Mouse (Mus musculus): ENCODE measurements around the gene Tmprss7.

The Tmprss7 gene

GRCm38 (mm10) chr16:45625342-45625741 is 68.1 kb downstream of the Tmprss7 start:
- DNase-seq (ENCODE audit: low spot score) = no peak

- DNase-seq (ENCODE audit: low spot score) = no peak
Observed at GRCm38 (mm10) chr16:45624791-45625190, 68.7 kb downstream of the Tmprss7 start.

GRCm38 (mm10) chr16:45623230-45623629 is 70.2 kb downstream of the Tmprss7 start:
- no peak for DNase-seq (ENCODE audit: low spot score)

GRCm38 (mm10) chr16:45619751-45620375 is 73.6 kb downstream of the Tmprss7 start:
- DNase-seq (ENCODE audit: low spot score) = no peak

- no peak for DNase-seq (ENCODE audit: low spot score)
Observed at GRCm38 (mm10) chr16:45615944-45616343, 77.5 kb downstream of the Tmprss7 start.

GRCm38 (mm10) chr16:45613247-45613646 is 80.2 kb downstream of the Tmprss7 start:
- no peak for DNase-seq (ENCODE audit: low spot score)

GRCm38 (mm10) chr16:45610267-45610666 is 83.2 kb downstream of the Tmprss7 start, which contains the start of gene Gcsam:
Gene Gcsam (plus strand): TSS chr16:45610380.
- DNase-seq (ENCODE audit: low spot score) = no peak

- DNase-seq (ENCODE audit: low spot score) = no peak
Observed at GRCm38 (mm10) chr16:45609300-45609699, 84.2 kb downstream of the Tmprss7 start.

GRCm38 (mm10) chr16:45608481-45608954 is 84.9 kb downstream of the Tmprss7 start:
- no peak for DNase-seq (ENCODE audit: low spot score)

Data from spleen, adult 12 weeks (tissue).